Mouse (Mus musculus) limb, embryonic 15.5 days (tissue): ENCODE results near the gene Cx3cr1. TPM values are rescaled to one million over a fixed set of nuclear protein-coding genes. Genes with fewer than 3 reads are reported as not detected.

ENCODE experiments used
- ATAC-seq: fragments of 200-750 bp; cut with Nextera tagmentation; 2 replicates; pipeline ENCODE4 v1.8.0; 2017; ENCODE audit warnings: low read depth, moderate TSS enrichment; ENCODE audit not compliant: insufficient number of reproducible peaks, low FRiP score, low TSS enrichment
- H3K27ac ChIP-seq: fragments of 300-500 bp; sonication (generic); 2 replicates; pipeline ENCODE4 v1.5.1; 2015; ENCODE audit warnings: moderate library complexity, mild to moderate bottlenecking, inconsistent platforms
- H3K27me3 ChIP-seq: fragments of 300-500 bp; sonication (generic); 2 replicates; pipeline ENCODE4 v1.6.1; 2015; ENCODE audit warnings: inconsistent platforms
- H3K36me3 ChIP-seq: fragments of 300-500 bp; sonication (generic); 2 replicates; pipeline ENCODE4 v1.6.1; 2015; ENCODE audit warnings: inconsistent platforms
- H3K4me1 ChIP-seq: fragments of 300-500 bp; sonication (generic); 2 replicates; pipeline ENCODE4 v1.6.1; 2015; ENCODE audit warnings: inconsistent platforms
- H3K4me2 ChIP-seq: fragments of 300-500 bp; sonication (generic); 2 replicates; pipeline ENCODE4 v1.6.1; 2015; ENCODE audit warnings: mild to moderate bottlenecking, inconsistent platforms
- H3K4me3 ChIP-seq: fragments of 300-500 bp; sonication (generic); 2 replicates; pipeline ENCODE4 v1.5.1; 2015; ENCODE audit warnings: mild to moderate bottlenecking, inconsistent platforms
- H3K9ac ChIP-seq: fragments of 300-500 bp; sonication (generic); 2 replicates; pipeline ENCODE4 v1.6.1; 2015; ENCODE audit warnings: inconsistent platforms
- H3K9me3 ChIP-seq: fragments of 300-500 bp; sonication (generic); 2 replicates; pipeline ENCODE4 v1.6.1; 2016; ENCODE audit warnings: inconsistent platforms
- WGBS: fragments of 180-500 bp; shearing (Covaris S2); methylation state at CpG from one replicate; pipeline ENCODE4 v1.1.7; 2015; 5-methylcytosine and 5-hydroxymethylcytosine counted together
- polyA plus RNA-seq: library from polyadenylated mRNA; unstranded; fragments of >200 nt; fragmentation: Nextera tagmentation; extraction: Ambion mirVana; gene quantifications from 2 replicates; pipeline ENCODE4 v1.2.1, GENCODE M21; 2015

Cx3cr1 gene
- polyA plus RNA-seq, 1 experiment from 2014 or later = 16.0 TPM

DNA sequence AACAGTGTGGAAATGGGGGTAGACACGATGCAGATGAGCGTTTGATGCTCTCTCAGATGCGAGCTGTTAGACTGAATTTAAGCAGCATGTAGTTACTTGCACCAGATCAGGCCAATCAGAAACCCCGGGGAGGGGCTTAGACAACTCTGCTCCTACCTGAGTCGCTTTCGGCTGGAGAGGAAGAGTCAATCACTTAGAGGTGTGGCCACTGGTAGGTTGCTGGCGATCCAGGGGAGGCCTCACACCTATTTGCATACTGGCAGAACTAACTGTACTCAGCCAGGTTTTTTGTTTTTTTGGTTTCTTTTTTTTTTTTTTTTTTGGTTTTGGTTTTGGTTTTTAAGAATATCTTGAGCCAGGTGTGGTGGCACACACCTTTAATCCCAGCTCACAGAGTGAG lies 81.4 kb downstream of the Cx3cr1 start:
- H3K4me3 ChIP-seq = no peak overlapping the region
- H3K9me3 ChIP-seq = no peaks in the 10 kb centered on the region
- H3K27me3 ChIP-seq = 0 out of 2 replicates have a peak, but pooled peaks cover 5% of the 10 kb centered on the region
- no peak overlapping the region for H3K4me2 ChIP-seq
- WGBS = 32% methylated on average over 7 of the region's 7 CpGs
- H3K27ac ChIP-seq = no peak overlapping the region
- peaks cover 19% of the 10 kb centered on the region for H3K4me1 ChIP-seq
- ATAC-seq = no peak
- H3K36me3 ChIP-seq = no peaks in the 10 kb centered on the region
- H3K9ac ChIP-seq = no peak overlapping the region

- Histone ChIP-seq H3K4me3 (no peak overlapping the region), H3K36me3 (no peaks in the 10 kb centered on the region), H3K4me1 (peaks cover 41% of the 10 kb centered on the region), H3K27ac (peak overlapping the region; percentile 89), H3K9me3 (no peaks in the 10 kb centered on the region), H3K27me3 (no peaks in the 10 kb centered on the region), H3K4me2 (no peak overlapping the region), H3K9ac (no peak overlapping the region)
- no peak for ATAC-seq
- 44% methylated on average over 10 of the region's 10 CpGs for WGBS
Measured at GRCm38 (mm10) chr9:119985881-119986574, 83.7 kb downstream of the Cx3cr1 start.

GRCm38 (mm10) chr9:119984536-119985011 lies 85.1 kb downstream of the Cx3cr1 start, which contains the start of gene Csrnp1:
TSS of gene Csrnp1 (minus strand) at chr9:119984658.
- no peaks in the 10 kb centered on the region for H3K36me3 ChIP-seq
- ATAC-seq = no peak
- H3K4me2 ChIP-seq = peak within 1 kb of the TSS; percentile 98
- H3K4me3 ChIP-seq = peak within 1 kb of the TSS; percentile 75
- no peaks in the 10 kb centered on the region for H3K27me3 ChIP-seq
- no peaks in the 10 kb centered on the region for H3K9me3 ChIP-seq
- peak within 1 kb of the TSS; percentile 89 for H3K27ac ChIP-seq
- 18% methylated on average over 14 of the region's 14 CpGs for WGBS
- H3K4me1 ChIP-seq = peaks cover 48% of the 10 kb centered on the region
- peak within 1 kb of the TSS; percentile 65 for H3K9ac ChIP-seq

- peak; percentile 78 for ATAC-seq
- peak overlapping the region; percentile 75 for H3K4me3 ChIP-seq
- peak overlapping the region; percentile 98 for H3K4me2 ChIP-seq
- H3K9me3 ChIP-seq = no peaks in the 10 kb centered on the region
- H3K27ac ChIP-seq = peak overlapping the region; percentile 89
- peak overlapping the region; percentile 65 for H3K9ac ChIP-seq
- no peaks in the 10 kb centered on the region for H3K27me3 ChIP-seq
- under 1% methylated on average over 79 of the region's 79 CpGs for WGBS
- peaks cover 54% of the 10 kb centered on the region for H3K4me1 ChIP-seq
- no peaks in the 10 kb centered on the region for H3K36me3 ChIP-seq
Measured at GRCm38 (mm10) chr9:119983585-119984535, 85.8 kb downstream of the Cx3cr1 start.

DNA sequence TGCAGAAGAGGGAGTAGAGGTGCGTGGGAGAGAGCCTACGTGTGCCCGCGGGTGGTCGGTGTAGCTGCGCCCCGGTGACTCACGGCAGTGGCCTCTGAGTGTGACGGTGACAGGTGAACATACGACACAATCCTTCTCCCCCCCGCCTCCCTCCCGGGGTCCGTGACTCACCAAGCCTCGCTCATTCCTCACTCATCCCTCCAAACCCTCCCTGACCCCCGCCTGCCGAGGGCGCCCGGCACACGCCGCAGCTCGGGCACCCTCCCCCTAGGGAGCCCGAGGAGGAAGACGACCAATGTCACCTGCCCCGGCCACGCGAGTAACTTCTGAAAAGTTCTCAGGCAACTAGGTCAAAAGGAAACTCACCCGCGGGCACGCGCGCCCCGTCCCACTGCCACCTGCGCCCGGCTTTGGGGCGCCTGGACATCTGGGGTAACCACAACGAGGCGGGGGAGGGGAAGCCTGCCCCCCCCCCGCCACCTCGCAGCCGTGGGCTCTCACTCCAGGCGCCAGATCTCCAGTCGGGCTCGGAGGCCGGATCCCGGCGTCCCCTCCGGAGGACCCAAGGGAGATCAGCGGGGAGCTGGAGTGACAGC lies 86.6 kb downstream of the Cx3cr1 start:
- H3K27me3 ChIP-seq = no peaks in the 10 kb centered on the region
- no peaks in the 10 kb centered on the region for H3K9me3 ChIP-seq
- peak overlapping the region; percentile 65 for H3K9ac ChIP-seq
- H3K36me3 ChIP-seq = no peaks in the 10 kb centered on the region
- H3K4me2 ChIP-seq = peak overlapping the region; percentile 98
- ATAC-seq = no peak
- H3K4me3 ChIP-seq = peak overlapping the region; percentile 75
- WGBS = under 1% methylated on average over 45 of the region's 48 CpGs
- H3K27ac ChIP-seq = peak overlapping the region; percentile 89
- peaks cover 62% of the 10 kb centered on the region for H3K4me1 ChIP-seq

GRCm38 (mm10) chr9:119982241-119982811 lies 87.4 kb downstream of the Cx3cr1 start:
- H3K9ac ChIP-seq = peak overlapping the region; percentile 65; the same call in 1 of the 2 replicates
- no peaks in the 10 kb centered on the region for H3K27me3 ChIP-seq
- no peaks in the 10 kb centered on the region for H3K9me3 ChIP-seq
- peak overlapping the region; percentile 75 for H3K4me3 ChIP-seq
- H3K27ac ChIP-seq = peak overlapping the region; percentile 89
- H3K4me1 ChIP-seq = peaks cover 70% of the 10 kb centered on the region
- WGBS = 3% methylated on average over 11 of the region's 11 CpGs
- ATAC-seq = 0 out of 2 replicates have a peak, but pooled peaks have one; percentile 14
- H3K4me2 ChIP-seq = peak overlapping the region; percentile 98
- H3K36me3 ChIP-seq = no peaks in the 10 kb centered on the region

DNA sequence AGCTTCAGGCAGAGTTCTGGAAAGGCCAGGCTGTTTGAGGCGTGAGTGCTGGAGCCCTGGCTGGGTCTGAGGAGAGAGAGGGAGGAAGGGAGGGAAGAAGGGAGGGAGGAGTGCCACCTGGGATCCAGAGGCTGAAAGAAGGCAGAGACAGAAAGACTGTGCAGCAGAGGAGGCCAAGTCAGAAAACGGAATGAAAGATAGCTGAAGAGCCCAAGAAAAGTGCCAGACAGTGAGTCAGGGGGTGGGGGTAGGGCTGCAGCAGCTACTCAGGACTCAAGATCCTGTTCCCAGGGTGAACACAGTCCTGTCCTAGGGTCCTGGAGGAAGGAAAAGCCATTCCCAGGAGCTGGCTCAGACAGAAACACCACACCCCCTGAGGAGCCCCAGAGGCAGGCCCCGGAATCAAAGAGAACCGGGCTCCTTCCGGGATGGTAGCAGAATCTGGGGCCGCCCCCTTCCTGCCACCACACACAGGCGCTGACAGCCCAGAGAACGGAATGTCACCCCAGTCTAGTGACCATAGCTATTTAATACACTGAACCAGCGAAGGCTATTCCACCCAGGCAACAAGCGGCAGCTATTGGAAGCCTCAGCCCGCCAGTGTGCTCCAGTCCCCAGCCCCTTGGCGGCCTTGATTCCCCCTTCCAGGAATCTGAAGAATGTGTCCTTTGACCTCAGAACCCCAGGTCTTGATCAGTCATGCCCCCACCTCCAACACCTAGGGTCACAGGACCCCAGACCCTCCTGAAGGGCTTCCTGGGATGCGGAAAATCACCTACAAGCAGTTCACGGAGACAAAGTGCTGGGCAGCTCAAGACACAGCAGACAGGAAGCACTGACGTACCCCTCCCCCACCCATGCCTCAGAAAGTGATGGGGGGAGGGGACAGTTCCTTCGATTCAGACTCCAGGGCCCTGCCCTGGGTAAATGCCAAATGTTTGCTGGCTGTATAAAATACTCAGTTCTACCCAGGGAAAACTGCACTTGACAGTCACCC lies 88.2 kb downstream of the Cx3cr1 start:
- Histone ChIP-seq H3K4me3 (peak overlapping the region; percentile 75), H3K9me3 (no peaks in the 10 kb centered on the region), H3K27ac (peak overlapping the region; percentile 89), H3K9ac (0 out of 2 replicates have a peak overlapping the region, but pooled peaks have one; percentile 14), H3K36me3 (no peaks in the 10 kb centered on the region), H3K4me1 (peaks cover 78% of the 10 kb centered on the region), H3K27me3 (no peaks in the 10 kb centered on the region), H3K4me2 (peak overlapping the region; percentile 98)
- 3% methylated on average over 16 of the region's 16 CpGs for WGBS
- ATAC-seq = peak; percentile 7; the same call in 1 of the 2 replicates

- no peak for ATAC-seq
- Histone ChIP-seq H3K27me3 (no peaks in the 10 kb centered on the region), H3K27ac (peak overlapping the region; percentile 89), H3K9me3 (no peaks in the 10 kb centered on the region), H3K4me2 (peak overlapping the region; percentile 98), H3K9ac (no peak overlapping the region), H3K36me3 (no peaks in the 10 kb centered on the region), H3K4me3 (peak overlapping the region; percentile 75), H3K4me1 (peaks cover 74% of the 10 kb centered on the region)
- 7% methylated on average over 4 of the region's 4 CpGs for WGBS
Measured at GRCm38 (mm10) chr9:119980770-119981182, 88.9 kb downstream of the Cx3cr1 start.

DNA sequence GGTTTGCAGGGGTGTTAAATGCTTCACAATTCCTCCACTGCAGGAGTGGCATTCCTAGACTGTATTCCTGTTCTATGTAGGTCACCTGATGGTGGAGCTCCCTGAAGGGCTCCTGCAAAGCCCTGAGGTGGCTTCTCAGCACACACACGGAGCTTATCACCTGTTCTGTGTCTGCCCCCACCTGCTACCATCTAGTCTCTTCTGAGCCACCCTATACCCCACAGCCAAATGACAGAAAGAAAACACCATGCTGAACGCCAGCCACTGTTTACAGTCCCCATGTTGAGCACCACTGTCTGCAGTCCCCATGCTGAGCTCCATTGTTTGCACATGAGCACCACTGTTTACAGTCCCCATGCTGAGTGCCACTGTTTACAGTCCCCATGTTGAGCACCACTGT lies 89.9 kb downstream of the Cx3cr1 start:
- Histone ChIP-seq H3K27ac (no peak overlapping the region), H3K36me3 (peaks cover 5% of the 10 kb centered on the region; the same call in 1 of the 2 replicates), H3K9ac (no peak overlapping the region), H3K27me3 (no peaks in the 10 kb centered on the region), H3K4me3 (no peak overlapping the region), H3K4me2 (no peak overlapping the region), H3K9me3 (no peaks in the 10 kb centered on the region), H3K4me1 (peaks cover 71% of the 10 kb centered on the region)
- ATAC-seq = no peak
- WGBS = 61% methylated on average over 2 of the region's 2 CpGs

- Histone ChIP-seq H3K9me3 (no peaks in the 10 kb centered on the region), H3K4me2 (no peak overlapping the region), H3K27me3 (no peaks in the 10 kb centered on the region), H3K9ac (no peak overlapping the region), H3K36me3 (peaks cover 10% of the 10 kb centered on the region), H3K4me1 (peaks cover 63% of the 10 kb centered on the region), H3K4me3 (no peak overlapping the region), H3K27ac (no peak overlapping the region)
- no peak for ATAC-seq
- 75% methylated on average over 6 of the region's 6 CpGs for WGBS
Measured at GRCm38 (mm10) chr9:119978811-119979441, 90.8 kb downstream of the Cx3cr1 start.
